Comparison of ENCODE assay signal across 8 mouse cellular contexts in the genomic region with DNA sequence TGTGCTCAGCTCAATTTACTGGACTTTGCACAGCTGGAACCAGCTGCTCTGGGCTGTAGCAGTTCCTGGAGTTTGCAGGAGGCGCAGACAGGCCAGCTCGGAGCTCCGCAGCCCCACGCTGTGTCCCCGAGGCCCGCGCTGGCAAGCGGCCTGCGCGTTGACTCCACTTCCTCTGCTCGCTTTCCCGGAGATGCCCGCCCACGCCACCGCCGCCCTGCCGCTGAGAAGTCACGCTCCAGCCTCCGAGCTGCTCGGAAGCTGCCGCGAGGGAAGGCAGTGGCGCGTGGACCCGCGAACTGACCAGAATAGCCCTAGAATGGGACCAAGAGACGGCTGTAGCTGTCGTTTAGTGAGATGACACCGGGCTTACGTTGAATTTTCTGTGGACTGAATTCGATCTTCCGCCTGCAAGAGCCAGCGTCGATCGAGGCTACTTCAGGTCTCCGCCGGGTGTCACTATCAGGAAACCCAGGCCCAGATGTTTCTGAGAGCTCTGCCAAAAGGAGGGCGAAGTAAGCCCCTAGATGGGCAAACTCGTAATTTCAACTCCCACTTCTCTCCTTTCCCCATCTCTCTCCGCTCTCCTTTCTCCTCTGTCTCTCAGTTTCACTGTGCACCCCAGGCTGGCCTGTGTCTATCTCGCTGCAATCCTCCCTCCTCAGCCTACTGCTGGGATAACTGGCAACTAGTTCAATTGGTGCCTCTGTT. TPM values are rescaled to one million over a fixed set of nuclear protein-coding genes. Genes with fewer than 3 reads are reported as not detected.
DNase-seq lines count a peak whose midpoint lies in the region; ATAC-seq and TF ChIP-seq lines count a peak whose summit lies in the region.

No protein-coding gene starts in this region.

- DNase-seq in ES-E14 (ENCODE audit: low read depth, low spot score): no peak
- peak; percentile 76 to 80 for DNase-seq in cerebellum, adult 18-20 months
- DNase-seq in heart, postnatal 36 days: peak; percentile 91 to 93
- peak; percentile 38 to 65 for DNase-seq in layer of hippocampus, adult 8-10 months (ENCODE audit: low spot score in 2 of 2)
- DNase-seq in thymus, postnatal 0 days (ENCODE audit: low spot score): peak; percentile 77

- H3K27me3 ChIP-seq in forebrain, embryonic 16.5 days (replicated peaks; ENCODE audit: control insufficient read depth, insufficient read depth, low read length): peaks cover 30% of the 10 kb centered on the region
- peaks cover 3% of the 10 kb centered on the region; the same call in 1 of the 2 replicates for H3K27me3 ChIP-seq in lung, embryonic 15.5 days

- H3K4me1 ChIP-seq in ES-E14 (ENCODE audit: control insufficient read depth in 2 of 2, insufficient read depth in 2 of 2, low read length in 2 of 2, poor library complexity in 1 of 2): no peaks in the 10 kb centered on the region
- H3K4me1 ChIP-seq in forebrain, embryonic 16.5 days (replicated peaks; ENCODE audit: control insufficient read depth, insufficient read depth, low read length): peaks cover 19% of the 10 kb centered on the region
- peaks cover 23% of the 10 kb centered on the region for H3K4me1 ChIP-seq in lung, embryonic 15.5 days
- peaks cover 16% of the 10 kb centered on the region for H3K4me1 ChIP-seq in olfactory bulb, adult 2 months (ENCODE audit: control insufficient read depth, insufficient read depth, low read length)

- H3K9me3 ChIP-seq in ES-E14 (ENCODE audit: control insufficient read depth, insufficient read depth, low read depth, low read length): no peaks in the 10 kb centered on the region
- no peaks in the 10 kb centered on the region for H3K9me3 ChIP-seq in forebrain, embryonic 16.5 days (ENCODE audit: control insufficient read depth, low read length)
- no peaks in the 10 kb centered on the region for H3K9me3 ChIP-seq in lung, embryonic 15.5 days

- H3K4me2 ChIP-seq in forebrain, embryonic 16.5 days (ENCODE audit: low read length): peak overlapping the region; percentile 89
- peak overlapping the region; percentile 90 for H3K4me2 ChIP-seq in lung, embryonic 15.5 days

- H3K27ac ChIP-seq in ES-E14 (ENCODE audit: insufficient read depth, low read depth, low read length, poor library complexity, severe bottlenecking): no peak overlapping the region
- no peak overlapping the region for H3K27ac ChIP-seq in forebrain, embryonic 16.5 days (ENCODE audit: low read length)
- H3K27ac ChIP-seq in lung, embryonic 15.5 days: peak overlapping the region; percentile 92
- no peak overlapping the region for H3K27ac ChIP-seq in olfactory bulb, adult 2 months (ENCODE audit: insufficient read depth, low read depth, low read length)

- no peaks in the 10 kb centered on the region for H3K36me3 ChIP-seq in ES-E14 (ENCODE audit: control insufficient read depth, insufficient read depth, low read length, poor library complexity, severe bottlenecking)
- H3K36me3 ChIP-seq in forebrain, embryonic 16.5 days (ENCODE audit: control insufficient read depth, insufficient read depth): no peaks in the 10 kb centered on the region
- H3K36me3 ChIP-seq in lung, embryonic 15.5 days: no peaks in the 10 kb centered on the region

- peak overlapping the region; percentile 50 to 56 for H3K4me3 ChIP-seq in ES-E14 (ENCODE audit: insufficient read depth in 1 of 2, low read depth in 1 of 2, low read length in 2 of 2, poor library complexity in 1 of 2, severe bottlenecking in 1 of 2)
- H3K4me3 ChIP-seq in forebrain, embryonic 16.5 days (replicated peaks; ENCODE audit: low read length): peak overlapping the region; percentile 46
- peak overlapping the region; percentile 46 for H3K4me3 ChIP-seq in lung, embryonic 15.5 days
- H3K4me3 ChIP-seq in olfactory bulb, adult 2 months (ENCODE audit: insufficient read depth, low read depth, low read length): peak overlapping the region; percentile 46

- intact Hi-C loops in heart, postnatal 36 days (cut with DNase I): loop anchor here (1.0 to 5.0 kb wide), 3 partner anchors 27 to 64 kb away; partner anchors contain the start of gene Jak1

- H3K9ac ChIP-seq in ES-E14 (ENCODE audit: insufficient read depth, low read depth, low read length, poor library complexity, severe bottlenecking): peak overlapping the region; percentile 20
- H3K9ac ChIP-seq in forebrain, embryonic 16.5 days (replicated peaks; ENCODE audit: low read depth, low read length): peak overlapping the region; percentile 48
- H3K9ac ChIP-seq in lung, embryonic 15.5 days: peak overlapping the region; percentile 50

- 1% methylated on average over 41 of the region's 41 CpGs for WGBS in forebrain, embryonic 16.5 days
- WGBS in lung, embryonic 15.5 days: 2% methylated on average over 41 of the region's 41 CpGs
- 8% methylated on average over 41 of the region's 41 CpGs for WGBS in olfactory bulb, adult 2 months

- no peak for TF ChIP-seq POLR2A in olfactory bulb, adult 2 months (IDR thresholded peaks at IDR 0.05; ENCODE audit: insufficient read depth, low read depth, low read length)

- TF ChIP-seq CTCF in olfactory bulb, adult 2 months (IDR thresholded peaks at IDR 0.05; ENCODE audit: insufficient read depth, low read depth, low read length): no peak

- ATAC-seq in forebrain, embryonic 16.5 days: peak; percentile 62
- ATAC-seq in lung, embryonic 15.5 days (ENCODE audit: borderline replicate concordance, extremely low read depth, low FRiP score, low TSS enrichment): peak; percentile 95

- in situ Hi-C loops in ES-E14 (cut with MboI; ENCODE audit: low sequenced_read_pairs in 2 of 2, unreplicated experiment in 2 of 2): no loop called here

TF ChIP-seq in ES-E14, 5 proteins besides CTCF, POLR2A, EP300 and RAD21:
- TF ChIP-seq ZNF384 (IDR thresholded peaks at IDR 0.05; ENCODE audit: low read depth, low read length): no peak

RNA-seq across cellular contexts. Expression of gene Jak1, which starts 27.1 kb away (rescaled TPM):
- total RNA-seq in ES-E14 (2012; rRNA removed): 17.0 and 22.5 TPM in 2 replicates
- polyA plus RNA-seq in forebrain, embryonic 16.5 days (2015; fragmentation: Nextera tagmentation; extraction: Ambion mirVana): 61.5 and 61.6 TPM in 2 replicates
- 10 to 100 TPM; 86.8 to 93.7 TPM for total RNA-seq in heart, postnatal 36 days (2021)
- total RNA-seq in layer of hippocampus, adult 8-10 months (2022): 100 to 1,000 TPM; 118 to 133 (median 127) TPM
- 75.1 and 84.6 TPM in 2 replicates for polyA plus RNA-seq in lung, embryonic 15.5 days (2015; fragmentation: Nextera tagmentation; extraction: Ambion mirVana)
- polyA plus RNA-seq in olfactory bulb, adult 2 months (2012; ENCODE audit: insufficient read depth, insufficient read length, low replicate concordance, missing spikeins): 544 and 548 TPM in 2 replicates
- 146 and 151 TPM in 2 replicates for polyA plus RNA-seq in thymus, postnatal 0 days (2015; fragmentation: Nextera tagmentation; extraction: Ambion mirVana)
